Mouse (Mus musculus) frontal cortex, adult 2 months (tissue): ENCODE results near the gene Lama5. TPM values are rescaled to one million over a fixed set of nuclear protein-coding genes. Genes with fewer than 3 reads are reported as not detected.
"Not testable (repeated sequence)": the region's sequence is repeated elsewhere in the genome, so short reads cannot be mapped to it uniquely, and the experiment has no call there.

Source experiments
- DNase-seq, 2 experiments: peaks; one replicate each; pipeline ENCODE4 v3.0.0; 2022; ENCODE audit warnings: low spot score in 1 of 2; ENCODE audit errors: extremely low spot score in 1 of 2
- polyA plus RNA-seq: library from polyadenylated mRNA; depleted of rRNA; stranded (reverse); fragments of >200 nt; gene quantifications from 2 replicates; pipeline ENCODE4 v1.2.3, GENCODE M21; 2012

Lama5 gene
- polyA plus RNA-seq, 1 experiment = 15.9 TPM

DNA sequence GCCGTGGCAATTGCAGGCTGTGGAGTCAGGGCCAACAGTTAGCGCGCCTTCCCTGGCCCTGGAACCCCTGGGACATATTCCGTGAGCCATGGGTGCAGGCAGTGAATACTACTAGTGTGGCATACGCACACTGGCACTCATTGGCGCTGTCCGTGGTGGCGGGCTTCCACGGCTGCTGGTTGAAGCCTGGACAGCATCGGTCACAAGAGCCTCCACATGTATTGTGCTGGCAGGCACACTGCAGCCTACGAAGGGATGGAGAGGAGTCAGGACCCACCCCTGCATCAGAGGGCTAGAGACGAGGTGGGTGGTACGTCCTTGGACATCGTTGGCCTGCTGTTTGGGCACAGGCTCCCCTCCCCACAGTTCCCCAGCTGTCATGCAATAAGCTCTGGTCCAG, 23.4 kb downstream of the Lama5 start:
- DNase-seq = no peak

DNA sequence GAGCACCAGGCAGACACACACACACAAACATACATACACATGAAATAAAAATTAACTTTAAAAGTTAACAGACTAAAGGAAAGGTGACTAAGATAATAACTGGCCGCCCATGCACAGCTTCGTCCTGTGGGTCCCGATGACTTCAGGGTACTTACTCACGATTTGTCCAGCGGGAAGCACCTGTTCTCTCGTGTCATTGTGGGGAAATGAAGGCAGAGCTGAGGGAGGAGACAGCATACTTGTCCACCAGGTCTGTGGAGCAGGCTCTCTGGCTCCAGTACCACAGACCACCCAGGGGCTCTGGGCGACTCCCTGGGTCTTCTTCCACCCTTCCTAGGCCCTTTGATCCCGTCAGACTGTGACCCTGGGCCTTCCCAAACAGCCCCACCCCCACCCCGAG, 24.4 kb downstream of the Lama5 start:
- no peak for DNase-seq

DNA sequence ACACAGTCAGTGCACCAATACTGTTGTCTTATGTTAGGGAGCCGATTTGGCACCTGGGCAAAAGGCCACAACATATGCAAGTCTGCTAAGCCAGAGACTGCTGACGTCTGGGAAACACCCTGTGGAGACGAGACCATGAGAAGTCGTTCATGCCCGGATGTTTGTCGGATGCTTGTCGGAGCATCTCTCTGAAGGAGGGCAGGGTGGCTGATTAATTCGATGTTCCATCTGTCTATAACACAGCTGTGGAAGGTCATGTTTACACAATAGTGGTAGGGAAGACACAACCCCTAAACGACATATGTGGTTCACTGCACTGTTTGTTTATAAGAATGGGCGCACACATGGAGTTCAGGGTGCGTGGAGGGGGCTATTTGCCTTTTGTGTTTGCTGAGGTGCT, 25.0 kb downstream of the Lama5 start:
- no peak for DNase-seq

DNA sequence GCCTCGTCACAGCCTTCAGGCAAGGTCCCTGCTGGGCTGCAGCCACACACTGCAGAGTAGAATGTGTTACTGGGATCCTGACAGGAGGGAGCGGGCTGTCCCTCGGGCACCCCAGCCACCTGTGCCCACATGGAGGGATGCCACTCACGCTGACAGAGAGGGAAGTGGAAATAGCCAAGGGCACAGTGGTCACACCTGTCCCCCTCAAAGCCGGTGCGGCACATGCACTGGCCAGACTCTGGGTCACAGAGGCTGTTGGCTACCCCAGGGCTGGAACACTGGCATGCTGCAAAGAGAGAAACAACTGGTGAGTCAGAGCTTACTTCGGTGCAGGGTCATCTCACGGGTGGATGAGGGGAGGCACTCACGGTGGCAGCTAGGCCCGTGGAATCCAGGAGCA, 26.9 kb downstream of the Lama5 start:
- no peak for DNase-seq

DNA sequence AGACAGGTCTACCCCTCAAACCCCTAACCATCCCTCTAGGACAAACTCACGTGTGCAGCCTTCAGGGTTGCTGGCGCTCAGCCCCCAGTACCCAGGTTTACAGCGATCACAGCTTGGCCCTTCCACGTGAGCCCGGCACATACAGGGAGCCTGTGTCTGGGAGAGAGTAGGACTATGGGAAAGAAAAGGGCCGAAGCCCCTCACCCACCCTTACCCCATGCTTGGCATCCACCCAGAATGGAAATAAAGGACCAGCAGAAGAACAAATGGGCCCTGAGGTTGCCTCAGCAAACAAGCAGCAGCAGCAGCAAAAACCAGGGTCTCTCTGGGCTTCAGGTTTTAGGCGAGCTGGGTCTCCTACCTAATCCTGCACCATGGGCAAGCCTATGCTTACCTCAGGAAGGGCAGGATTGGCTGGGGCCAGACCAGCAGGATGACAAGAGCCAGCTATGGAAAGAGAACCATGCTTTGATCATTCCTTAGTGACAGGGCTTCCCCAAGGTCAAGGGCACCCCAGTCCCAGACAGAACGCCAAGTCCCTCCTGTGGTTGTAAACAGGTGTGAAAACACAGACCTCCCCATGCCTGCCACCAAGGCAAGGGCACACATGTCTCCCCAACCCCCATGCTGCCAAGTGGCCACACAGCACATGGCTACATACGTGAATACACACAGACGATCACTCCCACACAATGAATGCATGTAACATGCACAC, 28.2 kb downstream of the Lama5 start:
- no peak for DNase-seq

DNA sequence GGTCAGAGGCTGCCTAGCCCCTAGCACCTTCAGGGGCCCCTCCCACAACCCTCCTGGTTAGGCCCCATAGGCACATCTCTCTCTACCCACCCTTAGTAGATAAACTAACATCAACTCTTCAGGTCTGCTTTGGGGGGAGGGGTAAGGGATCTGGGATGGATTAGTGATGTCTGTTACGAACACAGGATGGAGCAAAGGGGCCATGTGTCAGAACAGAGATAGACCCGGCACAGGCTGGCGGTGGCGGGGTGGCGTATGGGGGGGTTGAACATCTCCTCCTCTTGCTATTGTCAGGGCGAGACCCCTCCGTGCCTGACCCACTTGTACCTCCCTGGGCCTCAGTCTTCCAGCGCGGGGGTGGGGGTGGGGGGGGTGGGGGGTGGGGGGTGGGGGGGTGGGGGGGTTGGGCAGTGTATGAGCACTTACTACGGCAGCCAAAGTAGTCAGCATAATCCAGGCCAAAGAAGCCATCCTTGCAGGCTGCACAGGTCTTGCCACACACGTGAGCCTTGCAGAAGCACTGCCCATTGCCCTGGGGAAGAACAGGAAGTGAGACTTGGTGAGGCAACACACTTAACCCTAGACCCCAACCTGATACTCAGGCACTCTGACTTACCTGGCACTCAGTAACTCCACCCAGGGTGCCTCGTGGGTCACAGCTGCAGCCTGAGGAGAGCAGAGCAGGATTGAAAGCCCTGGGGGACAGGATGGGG, 28.9 kb downstream of the Lama5 start:
- DNase-seq = no peak

DNA sequence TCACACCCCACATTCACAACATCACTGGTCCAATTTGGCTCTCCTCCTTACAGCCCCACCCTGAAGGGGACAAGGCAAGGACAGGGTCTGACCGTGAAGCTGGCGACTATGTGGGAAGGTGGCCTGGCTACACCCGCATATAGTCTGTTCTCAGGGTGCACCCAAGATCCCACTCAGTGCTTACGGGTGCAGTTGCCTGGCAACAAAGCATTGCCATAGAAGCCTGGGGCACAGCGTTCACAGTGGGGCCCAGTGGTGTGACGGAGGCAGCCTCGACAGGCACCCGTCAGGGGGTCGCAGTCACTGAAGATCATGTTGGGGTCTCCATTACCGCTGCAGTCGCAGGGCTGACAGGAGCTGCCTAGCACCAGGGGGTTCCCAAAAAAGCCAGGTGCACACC, 38.3 kb downstream of the Lama5 start:
- peak in 1 of 2 experiments; percentile 45 for DNase-seq

DNA sequence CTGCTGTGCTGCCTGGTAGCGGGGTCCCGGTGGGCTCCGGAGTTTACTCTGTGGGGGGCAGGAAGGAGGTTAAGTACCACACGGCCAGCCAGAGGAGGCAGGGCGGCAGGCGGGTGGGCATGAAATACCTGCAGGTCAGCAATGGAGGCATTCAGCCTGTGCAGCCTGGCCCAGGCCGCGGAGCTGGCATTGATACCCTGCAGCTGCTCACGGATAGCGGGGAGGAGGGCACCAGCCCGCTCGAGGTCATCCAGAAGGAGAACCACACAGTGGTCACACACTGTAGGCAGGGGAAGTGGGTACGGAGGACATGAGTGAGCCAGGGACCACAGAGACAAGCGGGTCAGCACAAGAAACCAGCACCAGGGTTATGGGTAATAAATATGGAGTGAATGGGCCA, 40.0 kb downstream of the Lama5 start:
- DNase-seq = no peak

DNA sequence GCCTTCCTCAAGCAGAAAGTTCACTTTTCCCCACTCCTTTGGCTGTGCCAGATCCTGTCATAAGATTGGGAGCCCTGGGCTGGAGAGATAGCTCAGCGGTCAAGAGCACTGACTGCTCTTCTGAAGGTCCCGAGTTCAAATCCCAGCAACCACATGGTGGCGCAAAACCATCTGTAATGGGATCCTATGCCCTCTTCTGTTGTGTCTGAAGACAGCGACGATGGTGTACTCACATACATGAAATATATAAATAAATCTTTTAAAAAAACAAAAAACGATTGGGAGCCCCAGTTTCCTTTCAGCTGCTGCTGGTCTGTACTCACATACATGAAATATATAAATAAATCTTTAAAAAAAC, 40.9 kb downstream of the Lama5 start:
- DNase-seq = no peak

DNA sequence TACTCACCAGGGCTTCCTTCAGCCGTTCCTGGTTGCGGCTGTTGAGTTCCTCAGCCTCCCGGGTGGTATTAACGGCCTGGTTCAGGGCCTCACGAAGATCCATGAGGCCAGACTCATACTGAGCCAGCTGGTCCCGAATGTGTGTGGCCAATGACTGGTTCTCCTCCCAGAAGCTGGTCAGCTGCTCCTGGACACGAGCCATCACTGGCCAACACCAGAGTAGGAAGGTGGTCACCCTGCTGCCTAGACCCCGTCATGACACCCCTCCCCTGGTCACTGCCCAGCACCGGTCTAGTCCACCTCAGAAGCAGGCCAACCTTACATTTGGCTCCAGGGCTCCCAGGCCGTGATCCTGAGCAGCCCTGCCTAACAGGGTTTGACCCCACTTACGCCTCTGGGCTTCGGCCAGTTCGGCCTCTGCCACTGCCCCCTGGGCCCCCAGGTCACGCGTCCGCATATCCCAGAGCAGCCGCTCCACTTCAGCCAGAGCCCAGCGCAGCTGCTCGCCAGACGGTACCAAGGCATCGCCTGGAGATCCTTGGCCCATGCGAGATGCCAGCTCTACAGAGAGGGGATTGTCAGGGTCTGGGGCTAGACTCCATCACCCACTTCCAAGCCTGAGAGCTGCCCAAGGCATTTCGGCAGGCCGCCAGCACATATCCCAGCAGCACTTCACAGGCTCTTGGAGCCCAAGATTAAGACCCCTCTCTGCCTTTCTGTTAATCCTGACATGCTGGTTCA, 41.5 kb downstream of the Lama5 start:
- DNase-seq = no peak

DNA sequence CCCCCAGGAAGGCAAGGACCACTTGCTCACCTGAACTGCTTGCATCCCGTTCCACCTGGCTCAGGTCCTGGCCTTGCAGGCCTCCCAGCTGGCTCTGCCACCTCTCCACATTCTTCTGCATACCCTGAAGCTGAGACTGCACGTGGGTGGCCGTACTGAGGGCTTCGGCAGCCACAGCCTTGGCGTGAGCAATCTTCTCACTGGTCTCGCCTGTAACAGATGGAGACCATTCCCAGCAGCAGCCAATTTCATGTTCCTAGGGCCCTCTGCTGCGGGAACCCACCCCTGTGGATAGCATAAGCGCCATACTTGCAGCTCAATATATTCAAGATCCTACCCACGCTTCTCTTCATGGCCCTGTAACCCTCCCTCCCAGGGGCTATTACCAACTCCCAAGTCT, 44.1 kb downstream of the Lama5 start:
- peak in 1 of 2 experiments; percentile 23 for DNase-seq

DNA sequence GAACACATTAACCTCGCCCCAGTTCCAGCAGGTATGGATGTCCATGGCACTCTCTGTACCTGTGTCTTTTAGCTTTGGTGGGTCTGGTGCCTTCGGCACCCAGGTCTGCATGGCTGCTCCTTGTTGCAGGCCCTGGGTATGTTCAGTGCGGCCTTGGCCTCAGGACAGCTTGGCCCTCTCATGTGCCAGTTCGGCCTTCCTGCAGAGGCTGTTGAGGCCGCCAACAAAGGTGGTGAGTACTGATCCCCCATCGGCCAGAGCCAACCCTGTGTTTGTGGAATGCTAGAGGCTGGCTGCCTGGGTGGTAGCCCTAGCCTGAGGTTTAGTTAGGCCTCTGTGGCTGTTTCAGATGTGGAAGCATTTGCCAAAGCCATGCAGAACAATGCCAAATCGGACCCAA, 49.9 kb downstream of the Lama5 start:
- no peak for DNase-seq

DNA sequence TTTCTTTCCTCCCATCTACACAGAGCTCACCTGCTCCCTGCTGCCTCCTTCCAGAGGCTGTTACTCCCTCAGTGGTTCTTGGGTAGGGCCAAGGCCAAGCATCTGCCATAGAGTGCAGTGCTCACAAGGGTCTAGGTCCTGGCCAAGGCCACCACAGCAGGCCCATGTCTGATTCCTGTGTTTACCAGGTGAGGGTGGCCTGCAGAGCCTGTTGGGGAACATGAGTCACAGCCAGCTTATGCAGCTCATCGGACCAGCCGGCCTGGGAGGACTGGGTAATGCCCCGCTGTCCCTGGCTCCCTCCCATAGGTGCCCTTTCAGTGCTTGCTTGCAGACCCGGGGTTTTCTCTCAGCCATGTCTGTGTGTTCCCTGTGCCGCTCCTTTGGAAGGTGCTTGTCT, 51.5 kb downstream of the Lama5 start:
- no peak for DNase-seq

DNA sequence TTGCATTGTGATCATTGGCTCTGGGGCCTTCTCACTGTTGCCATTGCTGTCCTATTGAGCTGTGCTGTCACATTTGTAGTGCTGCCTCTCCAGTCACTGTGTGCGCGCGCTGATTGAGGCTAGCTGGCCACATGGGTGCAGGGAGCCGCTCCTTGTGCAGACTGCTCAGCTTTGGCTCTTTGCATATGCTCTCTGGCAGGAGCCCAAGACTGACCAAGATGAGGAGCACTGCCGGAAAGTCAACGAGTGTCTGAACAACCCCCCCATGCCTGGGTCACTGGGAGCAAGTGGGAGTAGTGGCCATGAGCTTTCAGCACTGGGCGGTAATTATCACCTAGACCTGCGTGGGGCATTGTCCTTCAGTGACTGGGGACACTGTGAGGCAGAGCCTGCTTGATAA, 51.9 kb downstream of the Lama5 start:
- not testable (repeated sequence) for DNase-seq

DNA sequence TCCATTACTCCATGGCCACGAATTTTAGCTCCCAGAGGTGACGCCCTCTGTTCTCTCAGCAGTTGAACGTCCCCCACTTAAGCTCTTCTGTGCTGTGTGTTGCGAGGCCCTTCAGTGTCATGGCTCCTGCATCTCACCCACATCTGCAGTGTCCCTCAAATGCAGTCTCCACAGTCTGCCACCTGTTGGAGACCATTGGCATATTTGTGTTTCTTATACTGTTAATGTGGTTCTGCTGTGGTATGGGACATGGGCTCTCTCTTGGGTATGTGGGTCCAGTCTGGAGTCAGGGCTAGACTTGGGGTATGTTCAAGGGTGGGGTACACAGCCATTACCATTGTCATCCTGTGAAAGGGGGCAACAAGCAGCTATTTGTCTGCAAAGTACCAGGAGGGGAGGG, 52.5 kb downstream of the Lama5 start:
- DNase-seq = no peak

DNA sequence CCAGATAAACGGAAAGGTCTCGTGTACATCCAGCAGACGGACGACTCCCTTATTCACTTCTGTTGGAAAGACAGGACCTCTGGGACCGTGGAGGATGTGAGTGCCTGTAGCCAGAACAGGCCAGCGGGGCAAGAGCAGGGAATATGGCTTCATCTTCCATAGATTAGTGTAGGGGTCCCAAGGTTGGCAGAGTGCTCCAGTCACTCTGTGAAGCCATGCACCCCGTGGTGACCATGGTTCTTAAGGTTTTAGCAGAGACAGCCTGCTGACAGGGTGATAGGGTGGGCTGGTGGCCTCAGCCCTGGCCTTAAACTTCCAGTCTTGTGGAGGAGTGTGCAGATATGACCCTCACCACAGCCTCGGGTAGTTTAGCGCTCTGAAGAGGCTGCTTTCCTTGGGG, 53.5 kb downstream of the Lama5 start:
- no peak for DNase-seq

DNA sequence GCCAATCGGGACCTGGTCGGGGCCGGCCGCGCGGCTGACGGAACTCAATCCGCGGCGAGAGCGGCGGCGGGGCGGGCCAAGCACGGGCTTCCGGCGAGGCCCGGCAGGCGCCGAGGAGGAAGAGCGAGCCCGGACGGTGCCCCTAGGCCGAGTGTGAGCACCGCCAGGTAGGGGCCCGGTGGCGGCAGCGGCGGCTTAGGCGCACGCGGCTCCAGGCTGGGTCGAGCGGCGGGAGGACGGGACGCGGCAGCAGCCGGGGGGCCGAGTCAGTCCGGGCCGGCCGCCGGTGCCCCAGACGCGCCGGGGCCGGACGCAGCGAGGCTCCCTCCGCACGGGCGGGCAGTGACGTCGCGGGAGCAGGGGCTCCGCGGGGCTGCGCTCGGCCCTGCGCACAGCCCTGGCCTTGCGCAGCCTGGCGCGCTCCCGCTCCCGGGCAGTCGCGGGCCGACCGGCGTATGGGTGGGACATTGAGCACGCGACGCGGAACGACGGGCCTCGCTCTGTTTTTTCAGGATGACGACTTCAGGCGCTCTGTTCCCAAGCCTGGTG, 54.1 kb downstream of the Lama5 start:
- DNase-seq = no peak

DNA sequence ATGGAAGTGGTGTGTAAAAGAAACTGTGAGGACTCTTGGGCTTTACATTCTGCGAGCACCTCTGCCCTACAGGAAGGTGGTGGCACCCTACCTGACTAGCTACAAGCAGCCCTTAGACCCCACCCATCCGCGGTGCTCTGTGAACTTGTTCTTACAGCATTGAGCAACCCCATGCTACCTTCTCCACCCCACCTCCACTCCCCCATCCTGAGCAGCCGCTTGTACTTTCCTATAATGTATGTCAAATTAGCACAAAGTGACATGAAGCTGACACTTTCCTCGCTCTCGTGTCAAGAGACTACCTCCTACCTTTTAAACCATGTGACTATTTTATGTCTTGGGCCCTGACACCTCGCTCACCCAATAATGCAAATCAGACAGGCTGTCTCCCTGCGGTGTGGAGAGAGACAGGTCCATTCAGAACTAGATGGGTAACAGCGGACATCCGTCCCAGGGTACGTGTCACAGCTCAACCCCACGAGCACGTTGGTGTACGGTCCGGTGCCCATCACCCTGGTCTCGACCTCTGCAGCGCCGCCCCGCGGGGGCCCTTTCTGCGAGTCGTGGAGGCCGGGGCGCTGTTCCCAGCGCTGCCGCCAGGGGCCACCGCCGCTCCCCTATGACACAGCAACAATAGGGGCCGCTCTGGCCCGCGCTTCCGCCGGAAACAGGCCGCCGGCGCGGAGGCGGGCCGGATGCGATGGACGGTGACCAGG, 54.7 kb downstream of the Lama5 start, which contains the start of gene Adrm1:
Gene Adrm1, plus strand, starts transcription at position 680 of the 716 bp plus-strand sequence.
- peak; percentile 91 to 98 for DNase-seq

DNA sequence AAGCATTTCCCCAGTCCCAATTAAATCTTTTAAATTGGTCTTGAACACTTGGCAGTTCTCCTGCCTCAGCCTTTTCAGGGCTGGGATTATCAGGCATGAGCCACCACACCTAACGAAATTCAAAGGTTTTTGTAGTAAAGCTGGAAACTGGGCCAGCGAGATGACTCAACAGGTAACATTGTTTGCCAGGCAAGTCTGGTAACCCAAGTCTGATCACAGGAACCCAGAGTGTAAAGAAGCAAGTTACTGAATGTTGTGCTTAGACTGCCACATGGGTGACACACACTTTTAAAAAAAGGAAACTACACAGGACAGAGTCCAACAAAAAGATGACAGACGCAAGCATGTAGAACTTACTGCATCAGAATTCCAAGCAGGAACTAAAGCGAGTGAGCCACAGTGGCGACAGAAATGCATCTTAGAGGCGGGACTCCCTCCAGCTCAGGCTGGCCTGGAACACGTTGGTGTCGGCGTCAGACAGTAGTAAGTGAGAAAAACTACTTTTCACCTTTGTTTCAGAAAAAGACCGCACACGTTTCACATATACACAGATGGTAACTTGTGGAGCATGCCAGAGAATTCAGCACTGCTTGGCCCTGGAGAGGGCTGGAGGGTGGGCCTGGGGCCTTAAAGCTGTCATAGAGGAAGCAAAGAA, 55.4 kb downstream of the Lama5 start:
- peak in 1 of 2 experiments; percentile 45 for DNase-seq

DNA sequence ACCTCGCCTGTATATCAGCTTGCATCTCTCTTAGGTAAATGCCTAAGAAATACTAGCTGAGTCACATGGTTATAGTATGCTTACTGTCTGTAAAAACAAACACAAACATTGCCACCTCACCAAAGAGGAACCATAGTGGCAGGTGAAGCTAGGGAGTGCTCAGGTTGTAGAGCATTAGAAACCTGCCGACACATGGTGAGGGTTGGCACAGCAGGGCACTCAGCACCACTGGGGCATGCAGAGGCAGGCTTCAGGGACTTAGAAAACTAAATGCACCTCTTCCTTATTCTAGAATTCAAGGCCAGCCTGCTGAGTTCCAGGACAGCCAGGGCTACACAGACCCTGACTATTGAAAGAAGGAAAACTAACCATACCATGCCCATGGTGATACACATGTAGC, 58.8 kb downstream of the Lama5 start:
- DNase-seq = no peak
